Mouse (Mus musculus) thymus, postnatal 14 days (tissue): ENCODE measurements around the gene Trim28.

Source experiments
- DNase-seq: peaks from one replicate; pipeline ENCODE4 v3.0.0; 2021

Trim28 gene

DNA sequence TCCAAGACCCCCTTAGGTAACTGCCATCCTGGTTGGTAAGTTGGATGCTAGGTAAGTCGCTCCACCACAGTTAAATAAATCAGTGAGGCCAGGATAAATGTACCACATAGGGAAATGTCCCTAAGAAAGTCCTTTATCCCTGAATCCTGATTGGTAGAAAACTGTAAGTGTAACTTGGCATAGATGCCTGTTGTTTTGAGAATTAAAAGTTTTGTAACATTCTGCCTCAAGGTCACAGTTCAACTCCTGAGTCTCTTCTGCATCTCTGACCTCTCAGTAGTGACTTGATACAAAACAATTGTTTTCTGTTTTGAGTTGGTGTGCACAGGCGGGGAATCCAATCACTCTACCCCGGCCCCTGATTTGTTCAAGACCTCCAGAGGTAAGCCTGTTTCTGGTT, at the start of gene Trim28:
Trim28 (plus strand) TSS at position 264 of the 400 bp plus-strand sequence.
- no peak for DNase-seq

GRCm38 (mm10) chr7:12949872-12950229, 49.1 kb upstream of the Trim28 start:
- no peak for DNase-seq

GRCm38 (mm10) chr7:12954896-12955295, 44.0 kb upstream of the Trim28 start:
- no peak for DNase-seq

DNA sequence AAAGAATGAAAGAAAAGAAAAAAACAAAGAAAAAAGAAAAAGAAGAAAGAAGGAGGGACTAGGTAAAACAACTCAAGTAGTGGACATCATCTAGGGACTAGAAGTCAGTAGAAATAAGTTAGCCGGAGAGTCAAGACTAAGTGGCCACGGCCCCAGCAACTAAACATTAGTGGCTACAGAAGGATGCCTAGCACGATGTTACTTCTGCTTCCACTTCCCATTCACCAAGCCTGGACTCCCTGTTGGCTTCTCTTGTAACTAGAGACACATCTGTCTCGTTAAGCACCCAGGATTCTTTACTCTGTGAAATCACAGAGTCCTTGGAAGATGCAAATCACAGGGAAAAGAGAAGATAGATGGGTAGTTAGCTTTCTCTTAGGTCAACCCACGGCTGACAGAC, 41.4 kb upstream of the Trim28 start:
- DNase-seq = no peak

- no peak for DNase-seq
Measured at GRCm38 (mm10) chr7:12958948-12959347, 40.0 kb upstream of the Trim28 start.

DNA sequence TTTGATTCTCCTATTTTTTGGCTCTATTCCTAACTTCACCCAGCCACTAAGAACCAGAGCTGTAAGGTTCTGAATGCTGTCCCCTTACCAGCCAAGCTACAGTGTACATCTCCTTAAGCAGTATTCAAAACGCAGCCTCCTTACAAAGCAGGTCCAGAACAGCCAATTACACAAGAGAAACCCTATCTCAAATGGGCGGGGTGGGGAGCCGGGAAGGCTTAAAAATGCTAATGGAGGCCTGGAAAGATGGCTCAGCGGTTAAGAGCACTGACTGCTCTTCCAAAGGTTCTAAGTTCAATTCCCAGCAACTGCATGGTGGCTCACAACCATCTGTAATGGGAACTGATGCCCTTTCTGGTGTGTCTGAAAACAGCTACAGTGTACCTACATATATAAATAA, 39.2 kb upstream of the Trim28 start:
- no peak for DNase-seq

DNA sequence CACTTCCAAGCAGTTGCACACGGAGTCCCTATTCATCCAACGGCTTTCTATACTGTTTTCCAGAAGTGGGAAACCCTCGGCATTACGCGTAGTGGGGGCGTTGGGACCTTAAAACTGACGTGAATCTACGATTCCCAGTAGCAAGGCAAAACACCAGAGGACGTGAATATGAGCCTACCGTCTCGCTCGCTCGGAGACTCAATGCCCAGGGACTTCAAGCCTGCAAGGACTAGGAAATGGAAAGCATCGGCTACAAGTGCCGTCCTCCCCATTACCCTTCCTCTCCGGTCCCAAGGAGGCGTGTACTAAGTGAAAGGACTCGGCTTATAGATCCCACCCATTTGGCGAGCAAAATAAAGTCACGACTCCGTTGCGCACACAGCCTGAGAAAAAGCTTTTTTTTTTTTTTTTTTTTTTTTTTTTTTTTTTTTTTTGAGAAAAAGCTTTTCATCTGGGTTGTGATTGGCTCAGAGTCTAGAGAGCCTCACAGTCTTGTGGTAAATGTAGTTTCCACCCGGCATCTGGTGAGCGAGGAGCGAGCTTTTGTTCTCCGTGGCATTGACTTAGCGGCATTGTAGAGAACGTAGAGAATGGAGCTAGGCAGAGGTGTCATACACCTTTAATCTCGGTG, 37.3 kb upstream of the Trim28 start:
- peak; percentile 79 for DNase-seq

- peak; percentile 91 for DNase-seq
Measured at GRCm38 (mm10) chr7:12965678-12966091, 33.2 kb upstream of the Trim28 start, which contains the start of gene Zfp324. Gene Zfp324 (plus strand): TSS chr7:12965838.

GRCm38 (mm10) chr7:12966104-12966845, 32.6 kb upstream of the Trim28 start:
- peak; percentile 79 for DNase-seq

DNA sequence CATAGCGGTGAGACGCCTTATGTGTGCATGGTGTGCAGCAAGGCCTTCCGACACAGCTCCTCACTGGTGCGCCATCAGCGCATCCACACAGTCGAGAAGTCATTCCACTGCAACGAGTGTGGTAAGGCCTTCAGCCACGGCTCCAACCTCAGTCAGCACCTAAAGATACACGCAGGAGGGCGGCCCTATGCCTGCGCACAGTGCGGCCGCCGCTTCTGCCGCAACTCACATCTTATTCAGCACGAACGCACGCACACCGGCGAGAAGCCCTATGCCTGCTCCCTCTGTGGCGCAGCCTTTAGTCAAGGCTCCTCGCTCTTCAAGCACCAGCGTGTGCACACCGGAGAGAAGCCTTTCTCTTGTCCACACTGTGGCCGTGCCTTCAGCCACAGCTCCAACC, 28.0 kb upstream of the Trim28 start:
- no peak for DNase-seq

- peak; percentile 98 for DNase-seq
Measured at GRCm38 (mm10) chr7:12977682-12978389, 21.1 kb upstream of the Trim28 start, which contains the start of gene Zfp446. Gene Zfp446 (plus strand): TSS chr7:12977848.

DNA sequence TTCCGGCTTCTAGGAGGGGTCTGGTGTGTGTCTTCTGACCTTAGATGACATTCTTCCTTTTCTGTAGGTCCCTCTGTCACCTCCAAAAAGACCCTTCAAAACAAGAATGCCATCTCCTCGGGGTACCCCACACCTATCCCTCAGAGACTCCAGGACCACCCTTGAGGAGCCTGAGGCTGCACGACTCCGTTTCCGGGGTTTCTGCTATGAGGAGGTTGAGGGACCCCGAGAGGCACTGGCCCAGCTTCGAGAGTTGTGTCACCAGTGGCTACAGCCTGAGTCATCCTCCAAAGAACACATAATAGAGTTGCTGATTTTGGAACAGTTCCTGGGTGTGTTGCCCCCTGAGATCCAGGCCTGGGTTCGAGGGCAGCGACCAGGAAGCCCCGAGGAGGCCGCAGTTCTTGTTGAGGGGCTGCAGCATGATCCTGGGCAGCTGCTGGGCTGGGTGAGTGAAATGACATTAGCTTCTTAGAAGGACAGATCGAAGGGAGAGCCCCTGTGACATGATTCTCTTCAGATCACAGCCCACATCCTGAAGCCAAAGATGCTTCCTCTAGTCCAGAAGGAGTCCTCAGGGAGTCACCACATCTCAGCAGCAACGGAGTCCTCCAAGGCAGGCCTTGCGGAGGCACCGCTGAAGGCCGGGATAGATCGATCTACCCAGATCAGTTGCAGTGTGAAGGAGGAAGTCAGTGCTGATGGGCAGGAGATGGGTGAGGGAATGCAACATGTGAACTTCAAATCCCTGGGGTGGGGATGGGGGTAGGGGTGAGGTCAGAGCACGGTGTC, 19.8 kb upstream of the Trim28 start:
- DNase-seq = peak; percentile 34

GRCm38 (mm10) chr7:12979776-12980175, 19.1 kb upstream of the Trim28 start:
- DNase-seq = no peak

GRCm38 (mm10) chr7:12980291-12980690, 18.6 kb upstream of the Trim28 start:
- DNase-seq = no peak

DNA sequence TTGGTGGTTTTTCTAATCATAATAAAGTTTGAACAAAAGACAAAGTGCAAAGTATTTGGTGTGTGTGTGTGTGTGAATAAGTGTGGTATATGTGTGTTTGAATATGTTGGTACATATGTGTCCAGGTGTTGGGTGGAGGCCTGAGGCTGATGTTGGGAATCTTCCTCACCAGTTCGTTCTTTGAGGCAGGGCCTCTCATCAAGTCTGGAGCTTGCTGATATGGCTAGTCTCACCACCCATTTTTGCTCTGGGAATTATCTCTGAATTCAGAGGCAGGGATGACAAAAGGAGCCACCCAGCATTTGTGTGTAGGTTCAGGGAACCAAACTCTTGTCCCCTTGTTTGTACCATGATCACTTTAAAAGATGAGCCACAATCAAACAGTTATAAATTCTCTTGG, 13.2 kb upstream of the Trim28 start:
- no peak for DNase-seq

GRCm38 (mm10) chr7:12986906-12987305, 12.0 kb upstream of the Trim28 start:
- no peak for DNase-seq

DNA sequence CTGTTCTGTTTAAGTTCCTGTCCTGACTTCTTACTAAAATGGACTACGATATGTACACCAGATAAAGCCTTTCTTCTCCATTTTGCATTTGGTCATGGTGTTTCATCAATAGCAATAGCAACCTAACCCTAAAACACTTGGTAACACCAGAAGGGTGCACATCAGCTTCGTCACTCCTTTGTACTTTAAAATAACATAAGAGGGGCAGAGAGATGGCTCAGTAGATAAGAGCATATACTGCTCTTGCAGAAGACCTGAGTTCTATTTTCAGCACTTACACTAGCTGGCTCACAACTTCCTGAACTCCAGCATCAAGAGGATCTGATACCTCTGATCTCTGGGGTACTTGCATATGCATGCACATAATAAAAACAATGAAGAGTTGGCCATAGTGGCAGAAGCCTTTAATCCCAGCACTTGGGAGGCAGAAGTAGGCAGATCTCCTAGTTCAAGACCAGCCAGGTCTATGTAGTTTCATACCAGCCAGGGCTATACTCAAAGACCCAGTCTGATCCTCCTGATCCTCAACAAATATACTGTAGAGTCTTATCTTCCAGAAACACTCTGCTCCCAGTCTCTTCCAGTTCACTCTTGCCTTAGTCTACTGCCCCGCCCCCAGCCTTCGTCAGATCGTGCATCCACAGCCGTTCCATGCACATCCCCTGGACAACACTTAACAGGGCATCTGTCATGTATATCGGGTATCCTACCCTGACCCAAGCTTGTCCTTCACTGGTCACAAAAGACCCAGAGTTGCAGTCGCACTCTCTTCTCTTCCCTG, 11.3 kb upstream of the Trim28 start:
- DNase-seq = no peak

DNA sequence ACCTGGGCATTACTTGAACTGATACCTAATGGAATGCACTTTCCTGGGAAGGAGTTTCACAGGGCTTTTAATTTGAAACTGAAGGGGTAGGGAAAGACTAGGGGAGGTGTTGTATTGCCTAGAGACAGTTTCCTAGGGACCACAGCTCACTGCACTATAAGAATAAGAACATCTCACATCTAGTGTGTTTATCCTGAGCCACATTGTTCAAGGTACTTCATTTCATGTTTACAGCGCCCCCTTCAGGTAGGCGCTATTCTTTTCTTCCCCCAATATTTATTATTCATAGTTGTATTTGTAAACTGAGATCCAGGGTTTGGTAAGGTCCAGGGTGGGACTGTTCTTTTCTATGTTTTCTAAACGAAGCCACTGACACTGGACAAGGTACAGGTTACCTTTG, 6.7 kb upstream of the Trim28 start:
- peak; percentile 71 for DNase-seq

DNA sequence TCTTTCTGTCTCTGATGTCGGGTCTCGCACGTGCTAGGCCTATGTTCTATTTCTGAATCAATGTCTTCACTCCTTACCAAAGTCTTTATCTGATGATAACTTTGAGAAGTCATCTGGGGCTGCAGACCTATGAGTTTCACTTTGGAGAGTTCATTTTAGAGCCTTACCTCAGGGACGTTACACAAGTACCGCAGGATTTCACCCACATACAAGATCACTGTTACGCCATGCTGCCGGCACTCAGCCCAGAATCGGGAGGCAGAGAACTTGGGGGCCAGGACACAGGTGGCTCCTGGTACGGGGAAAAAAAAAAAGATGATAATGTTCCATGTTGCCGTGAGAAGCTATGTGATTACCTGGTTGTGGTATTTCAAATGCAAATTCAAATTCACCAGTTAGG, 5.8 kb upstream of the Trim28 start:
- DNase-seq = no peak

- no peak for DNase-seq
Measured at GRCm38 (mm10) chr7:12995862-12996261, 3.1 kb upstream of the Trim28 start.

- DNase-seq = no peak
Measured at GRCm38 (mm10) chr7:12997230-12997629, 1.7 kb upstream of the Trim28 start.

DNA sequence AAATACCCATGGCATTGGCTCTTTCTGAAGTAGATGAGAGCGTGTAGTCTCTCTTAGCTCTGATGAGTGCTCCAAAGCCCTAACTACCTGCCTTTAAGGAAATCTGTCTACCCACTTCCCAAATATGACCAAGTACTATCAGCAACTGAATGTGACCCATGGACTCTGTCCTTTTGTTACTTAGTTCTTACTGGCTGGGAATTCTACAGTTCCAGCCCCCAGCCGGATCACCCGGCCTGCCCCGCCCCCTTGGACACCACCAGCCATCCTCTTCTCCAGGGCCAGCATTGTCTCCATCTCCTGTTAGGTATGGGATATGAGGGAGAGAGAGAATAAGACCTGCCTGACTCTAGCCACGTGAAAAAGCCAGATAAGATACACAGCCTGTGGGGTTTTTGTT, 861 bp upstream of the Trim28 start, which contains the start of gene Slc27a5:
Slc27a5 (minus strand) TSS at position 140 of the 400 bp plus-strand sequence.
- DNase-seq = no peak
